Mouse (Mus musculus) CD8-positive naive resting alpha-beta T cell, adult 57 days (primary cell): ENCODE results near the gene Setd7. TPM values are rescaled to one million over a fixed set of nuclear protein-coding genes. Genes with fewer than 3 reads are reported as not detected.

ENCODE experiments used
- total RNA-seq: library from RNA; stranded (reverse); gene quantifications from one replicate; pipeline ENCODE4 v1.2.4, GENCODE M21; 2023

The Setd7 gene
- 71.9 TPM for total RNA-seq

DNA sequence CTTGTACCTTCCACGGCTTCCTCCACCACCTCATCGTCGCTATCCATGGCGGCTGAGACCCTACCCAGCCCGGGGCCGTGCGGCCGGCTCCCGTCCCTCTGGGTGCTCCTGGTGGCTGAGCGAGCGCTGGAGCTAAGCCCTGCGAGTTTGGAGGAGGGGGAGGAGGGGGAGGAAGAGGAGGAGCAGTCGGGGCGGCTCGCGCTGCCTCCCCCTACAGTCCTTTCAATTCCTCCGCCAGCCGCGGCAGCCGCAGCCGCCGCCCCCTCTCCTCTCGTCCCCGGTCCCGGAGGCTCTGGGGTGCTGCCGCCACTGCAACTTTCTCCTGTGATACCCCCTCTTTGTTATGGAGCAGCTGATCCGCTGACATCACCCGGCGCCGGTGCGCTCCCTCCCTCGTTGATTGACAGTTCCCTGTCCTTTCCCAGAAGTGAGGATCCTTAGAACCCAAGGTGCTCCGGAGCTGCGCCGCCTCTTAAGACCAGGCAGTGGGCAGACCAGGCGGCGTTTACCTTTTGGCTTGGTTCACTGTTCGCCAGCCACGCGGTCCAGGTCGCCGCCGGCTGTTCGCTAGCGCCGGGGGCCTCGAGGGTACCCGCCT is at the start of gene Setd7:
Setd7 (minus strand) TSS at position 369 of the 598 bp plus-strand sequence.

DNA sequence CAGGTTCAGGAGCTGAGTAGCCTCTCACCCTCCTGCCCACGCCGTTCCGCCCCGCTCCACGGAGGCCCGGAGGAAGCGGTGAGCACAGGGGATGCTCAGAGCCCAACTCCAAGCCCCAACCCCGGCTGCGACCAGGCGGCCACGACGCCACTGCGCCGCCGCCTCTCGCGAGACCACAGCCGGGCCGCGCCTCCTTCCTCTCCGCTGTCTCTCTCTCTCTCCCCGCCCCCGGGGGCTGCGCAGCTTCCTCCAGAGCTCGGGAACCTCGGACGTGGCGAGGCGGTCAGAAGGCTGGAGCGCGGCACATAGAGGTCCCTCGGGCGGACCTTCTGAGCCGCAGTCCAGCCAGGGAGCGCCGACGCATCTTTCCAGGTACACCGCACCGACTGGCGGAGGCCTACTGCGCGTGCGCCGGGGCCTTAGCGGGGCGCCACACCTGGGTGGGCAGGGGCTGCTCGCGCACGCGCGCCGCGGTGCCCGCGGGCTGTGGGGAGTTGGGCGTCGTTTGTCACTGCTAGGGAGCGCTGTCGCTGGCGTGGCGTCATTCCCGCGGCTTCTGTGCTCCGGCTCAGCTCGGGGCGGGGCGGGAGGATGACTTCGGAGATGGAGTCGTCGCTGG is 76.8 kb downstream of the Setd7 start, which contains the start of gene Rab33b:
Rab33b (plus strand) TSS at position 180 of the 619 bp plus-strand sequence.

Other genes starting within 250 kb of the Setd7 start
- gene Elf2, start 220.2 kb downstream of the Setd7 start, total RNA-seq: 128 TPM
- gene Mgarp, start 164.1 kb downstream of the Setd7 start, total RNA-seq: not detected
- gene Ndufc1, start 151.9 kb downstream of the Setd7 start, total RNA-seq: 48.3 TPM
- gene Naa15, start 145.7 kb downstream of the Setd7 start, total RNA-seq: 116 TPM
- gene Rab33b, start 77.0 kb downstream of the Setd7 start, total RNA-seq: 33.0 TPM
- 63.3 TPM for gene Mgst2, start 99.5 kb upstream of the Setd7 start, total RNA-seq